Mouse (Mus musculus): ENCODE measurements around the gene Ppp1r9a. TPM values are rescaled to one million over a fixed set of nuclear protein-coding genes. Genes with fewer than 3 reads are reported as not detected.

Gene Ppp1r9a
- polyA plus RNA-seq, 1 experiment from 2014 or later, result 19.0 TPM

DNA sequence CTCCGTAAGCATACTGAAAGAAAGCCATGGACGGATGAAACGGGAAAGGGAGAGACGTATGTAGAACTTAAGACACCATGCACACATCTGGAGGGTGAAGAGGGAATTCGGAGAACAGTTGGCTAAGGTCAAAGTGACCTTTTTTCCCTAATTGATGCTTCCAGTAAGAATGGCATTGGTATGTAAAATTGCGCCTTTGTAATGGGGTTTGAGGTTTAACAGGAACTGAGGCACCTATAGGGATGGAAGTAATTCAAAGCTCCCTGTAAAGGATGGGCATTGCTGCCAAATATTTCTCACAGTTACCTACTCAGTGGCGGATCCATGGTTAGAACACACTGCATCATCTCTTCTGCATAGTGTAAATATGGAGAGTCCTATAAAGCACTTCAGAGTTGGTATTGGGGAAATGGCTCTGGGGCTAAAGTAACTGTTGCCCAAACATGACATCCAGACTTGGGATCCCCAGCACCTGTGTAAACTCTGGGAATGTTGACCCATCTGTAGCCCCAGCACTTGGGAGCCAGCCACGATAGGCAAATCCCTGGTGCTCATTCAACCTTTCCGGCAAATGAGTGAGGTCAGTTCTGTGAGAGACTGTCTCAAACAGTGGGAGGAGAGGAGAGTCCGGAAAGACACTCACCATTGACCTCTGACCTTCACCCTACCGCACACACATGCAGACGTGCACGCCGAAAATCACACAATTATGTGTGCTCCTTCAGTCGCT, 216.6 kb downstream of the Ppp1r9a start:
- Histone ChIP-seq H3K9ac (no peak overlapping the region), H3K4me3 (replicated peaks) (no peak overlapping the region)
- WGBS, result 81% methylated on average over 15 of the region's 15 CpGs

DNA sequence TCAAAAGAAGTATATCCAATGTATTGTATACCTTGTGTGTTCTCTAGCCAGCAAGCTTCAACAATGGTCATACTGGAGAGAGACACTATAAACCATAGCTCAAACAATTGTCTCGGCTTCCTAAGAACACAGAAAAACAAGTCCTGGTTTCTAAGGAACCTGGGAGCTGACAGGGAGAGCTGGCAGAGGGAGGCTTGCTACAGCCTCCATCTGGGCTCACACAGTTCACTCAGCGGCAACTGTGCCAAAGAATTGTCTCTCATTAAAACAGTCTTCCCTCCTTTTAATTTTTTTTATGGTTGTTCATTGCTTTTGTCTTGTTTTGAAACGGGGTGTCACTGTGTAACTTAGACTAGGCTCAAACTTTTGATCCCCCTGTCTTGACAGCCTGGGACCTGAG, 217.5 kb downstream of the Ppp1r9a start:
- Histone ChIP-seq H3K27ac (no peak overlapping the region), H3K9me3 (replicated peaks) (no peaks in the 10 kb centered on the region), H3K4me2 (no peak overlapping the region), H3K4me1 (no peaks in the 10 kb centered on the region), H3K4me3 (replicated peaks) (no peak overlapping the region), H3K9ac (no peak overlapping the region), H3K27me3 (no peaks in the 10 kb centered on the region), H3K36me3 (peaks cover 8% of the 10 kb centered on the region; the same call in 1 of the 2 replicates)
- 51% methylated on average over 3 of the region's 3 CpGs for WGBS
- ATAC-seq (replicated peaks; ENCODE audit: low FRiP score), result no peak

More for the DNA sequence above, 216.6 kb downstream of the Ppp1r9a start:
- ATAC-seq (replicated peaks; ENCODE audit: low FRiP score), result no peak
- H3K27me3 ChIP-seq, result no peaks in the 10 kb centered on the region
- H3K4me1 ChIP-seq, result no peaks in the 10 kb centered on the region
- no peak overlapping the region for H3K27ac ChIP-seq
- no peaks in the 10 kb centered on the region for H3K9me3 ChIP-seq (replicated peaks)
- no peak overlapping the region for H3K4me2 ChIP-seq
- H3K36me3 ChIP-seq, result peaks cover 8% of the 10 kb centered on the region; the same call in 1 of the 2 replicates

DNA sequence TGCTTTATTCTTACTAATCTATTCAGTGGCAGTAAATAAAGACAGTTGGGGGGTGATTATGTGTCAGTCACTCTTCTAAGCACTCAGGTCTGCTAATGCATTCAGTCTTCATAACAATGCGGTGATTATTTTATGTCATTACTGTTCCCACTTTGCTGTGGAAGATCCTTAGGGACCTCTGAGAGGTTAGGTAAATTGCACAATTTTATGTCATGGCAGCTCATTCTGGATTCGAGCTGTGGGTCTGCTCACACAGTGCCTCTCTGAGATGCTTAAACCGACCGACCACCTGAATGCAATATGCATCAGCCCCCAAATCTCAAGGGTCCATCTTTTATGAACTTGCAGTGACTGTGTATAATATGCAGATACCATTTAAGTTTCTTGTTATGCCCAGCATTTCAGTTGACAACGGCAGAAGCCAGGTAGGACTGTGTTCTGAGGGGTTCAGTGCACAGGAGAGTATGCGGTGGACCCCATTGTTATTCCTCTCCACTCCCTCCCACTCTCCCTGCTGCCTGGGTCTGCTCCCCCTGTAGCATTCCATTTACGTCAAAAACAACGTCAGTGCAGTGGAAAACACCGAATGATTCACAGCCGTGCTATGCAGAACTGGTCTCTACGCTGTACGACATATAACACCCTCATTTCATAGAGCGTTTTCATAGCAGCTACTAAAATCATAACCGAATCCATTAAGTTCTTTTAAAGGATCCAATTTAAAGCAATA, 226.8 kb downstream of the Ppp1r9a start:
- 0 out of 2 replicates have a peak, but pooled peaks cover 2% of the 10 kb centered on the region for H3K36me3 ChIP-seq

DNA sequence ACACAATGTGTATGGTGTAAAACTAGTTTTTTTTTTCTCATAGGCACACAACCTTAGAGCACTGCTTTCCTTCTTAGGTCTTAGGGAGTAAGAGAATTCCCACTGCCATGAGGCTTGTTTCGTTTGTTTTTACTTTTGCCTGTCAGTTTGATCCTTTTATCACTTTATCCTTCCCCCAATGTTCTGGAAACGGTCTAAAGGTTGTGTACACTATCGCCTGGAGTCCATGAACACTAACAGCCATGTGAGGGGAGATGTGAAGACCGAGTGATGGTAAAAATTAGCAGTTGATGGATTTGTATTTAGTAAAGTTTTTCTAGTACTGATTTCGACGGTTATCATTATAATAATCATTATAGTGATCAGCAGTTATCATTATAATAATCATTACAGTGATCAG, 232.3 kb downstream of the Ppp1r9a start:
- Histone ChIP-seq H3K27me3 (no peaks in the 10 kb centered on the region), H3K9me3 (replicated peaks) (no peaks in the 10 kb centered on the region), H3K27ac (no peak overlapping the region), H3K9ac (no peak overlapping the region), H3K4me3 (replicated peaks) (no peak overlapping the region), H3K36me3 (0 out of 2 replicates have a peak, but pooled peaks cover 9% of the 10 kb centered on the region), H3K4me2 (no peak overlapping the region), H3K4me1 (peaks cover 25% of the 10 kb centered on the region)
- WGBS, result 58% methylated on average over 6 of the region's 6 CpGs
- no peak for ATAC-seq (replicated peaks; ENCODE audit: low FRiP score)

More for the DNA sequence above, 226.8 kb downstream of the Ppp1r9a start:
- Histone ChIP-seq H3K4me3 (replicated peaks) (no peak overlapping the region), H3K4me1 (no peaks in the 10 kb centered on the region), H3K27ac (no peak overlapping the region), H3K27me3 (no peaks in the 10 kb centered on the region), H3K4me2 (no peak overlapping the region), H3K9me3 (replicated peaks) (no peaks in the 10 kb centered on the region), H3K9ac (no peak overlapping the region)
- ATAC-seq (replicated peaks; ENCODE audit: low FRiP score), result no peak
- WGBS, result 85% methylated on average over 14 of the region's 14 CpGs

DNA sequence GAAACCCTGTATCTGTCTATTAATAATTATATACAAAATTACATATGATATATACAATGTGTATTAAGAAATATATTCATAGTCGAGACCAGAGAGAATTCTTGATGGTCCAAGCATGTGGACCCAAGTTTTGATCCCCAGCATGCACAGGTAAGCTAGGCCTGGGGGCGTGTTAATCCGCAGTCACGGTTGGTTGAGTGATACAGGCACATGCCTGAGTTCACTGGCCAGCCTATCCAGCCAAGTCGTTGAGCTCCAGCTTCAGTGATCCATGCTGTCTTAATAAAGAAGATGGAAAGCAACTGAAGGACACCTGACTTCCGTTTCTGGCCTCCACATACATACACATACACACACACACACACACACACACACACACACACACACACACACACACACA, 233.3 kb downstream of the Ppp1r9a start:
- Histone ChIP-seq H3K9me3 (replicated peaks) (no peaks in the 10 kb centered on the region), H3K4me3 (replicated peaks) (no peak overlapping the region), H3K27ac (no peak overlapping the region), H3K36me3 (0 out of 2 replicates have a peak, but pooled peaks cover 9% of the 10 kb centered on the region), H3K4me1 (peaks cover 29% of the 10 kb centered on the region), H3K27me3 (no peaks in the 10 kb centered on the region), H3K9ac (no peak overlapping the region), H3K4me2 (no peak overlapping the region)
- ATAC-seq (replicated peaks; ENCODE audit: low FRiP score), result no peak
- 57% methylated on average over 6 of the region's 6 CpGs for WGBS

DNA sequence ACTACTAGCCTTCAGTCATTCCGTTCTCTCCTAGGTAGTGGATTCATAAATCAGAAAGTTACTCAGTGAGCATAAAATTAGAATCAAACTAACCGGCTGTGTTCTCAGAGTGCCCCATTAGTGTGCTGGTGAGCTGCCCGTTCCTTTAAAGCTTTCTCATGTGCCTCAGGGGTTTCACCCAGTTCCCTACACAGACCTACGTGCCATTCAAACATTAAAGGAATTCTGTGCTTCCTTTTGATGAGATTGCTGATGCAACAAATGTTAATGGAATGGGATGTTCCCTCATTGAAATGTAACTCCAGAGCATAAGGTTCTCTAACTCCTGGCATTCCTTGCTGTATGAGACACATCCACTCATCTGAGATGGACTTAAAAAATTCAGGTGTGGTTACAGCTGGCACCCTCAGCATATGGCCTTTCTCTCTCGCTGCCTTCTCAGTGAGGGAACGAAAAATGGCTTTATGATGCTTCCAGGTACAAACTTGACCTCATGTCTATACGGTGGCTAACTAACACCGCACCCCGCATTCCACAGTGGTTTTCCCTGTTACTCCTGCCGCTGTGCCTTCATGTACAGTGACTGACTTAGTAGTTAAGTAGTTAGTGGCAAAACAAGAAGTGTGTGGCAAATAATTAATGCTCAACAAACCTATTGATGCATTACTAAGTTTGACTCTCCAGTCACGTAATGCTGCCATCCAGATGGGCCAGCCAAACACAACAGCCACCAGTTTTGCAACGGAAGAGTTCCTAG, 236.3 kb downstream of the Ppp1r9a start:
- Histone ChIP-seq H3K27me3 (no peaks in the 10 kb centered on the region), H3K9me3 (replicated peaks) (no peaks in the 10 kb centered on the region), H3K36me3 (0 out of 2 replicates have a peak, but pooled peaks cover 9% of the 10 kb centered on the region), H3K4me1 (peaks cover 29% of the 10 kb centered on the region), H3K27ac (0 out of 2 replicates have a peak overlapping the region, but pooled peaks have one; percentile 25), H3K4me3 (replicated peaks) (no peak overlapping the region), H3K4me2 (peak overlapping the region; percentile 27; the same call in 1 of the 2 replicates), H3K9ac (no peak overlapping the region)
- 61% methylated on average over 12 of the region's 12 CpGs for WGBS
- peak; percentile 61 for ATAC-seq (replicated peaks; ENCODE audit: low FRiP score)

DNA sequence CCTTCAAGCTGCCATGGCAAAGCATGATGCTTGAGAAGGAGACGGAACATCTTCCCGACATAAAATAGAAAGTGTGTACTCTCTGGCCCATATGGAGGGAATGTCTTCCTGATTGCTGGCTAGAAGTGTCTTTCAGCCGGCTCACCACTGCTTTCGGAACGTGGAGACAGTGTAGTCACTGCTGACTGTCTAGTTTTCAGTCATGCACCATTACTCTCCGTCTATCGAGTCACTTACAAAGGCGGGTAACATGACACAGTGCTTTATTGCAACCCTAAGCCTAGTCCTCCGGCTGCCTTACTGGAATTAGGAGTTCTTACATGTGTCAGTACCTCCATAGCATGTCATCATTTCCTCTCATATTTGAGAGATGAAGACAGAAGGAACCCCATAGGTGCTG, 236.9 kb downstream of the Ppp1r9a start:
- ATAC-seq (replicated peaks; ENCODE audit: low FRiP score), result peak; percentile 85
- Histone ChIP-seq H3K36me3 (0 out of 2 replicates have a peak, but pooled peaks cover 6% of the 10 kb centered on the region), H3K9me3 (replicated peaks) (no peaks in the 10 kb centered on the region), H3K27me3 (no peaks in the 10 kb centered on the region), H3K4me3 (replicated peaks) (no peak overlapping the region), H3K9ac (no peak overlapping the region), H3K4me1 (peaks cover 29% of the 10 kb centered on the region), H3K4me2 (peak overlapping the region; percentile 27; the same call in 1 of the 2 replicates), H3K27ac (0 out of 2 replicates have a peak overlapping the region, but pooled peaks have one; percentile 25)
- 41% methylated on average over 9 of the region's 9 CpGs for whole genome bisulfite sequencing

DNA sequence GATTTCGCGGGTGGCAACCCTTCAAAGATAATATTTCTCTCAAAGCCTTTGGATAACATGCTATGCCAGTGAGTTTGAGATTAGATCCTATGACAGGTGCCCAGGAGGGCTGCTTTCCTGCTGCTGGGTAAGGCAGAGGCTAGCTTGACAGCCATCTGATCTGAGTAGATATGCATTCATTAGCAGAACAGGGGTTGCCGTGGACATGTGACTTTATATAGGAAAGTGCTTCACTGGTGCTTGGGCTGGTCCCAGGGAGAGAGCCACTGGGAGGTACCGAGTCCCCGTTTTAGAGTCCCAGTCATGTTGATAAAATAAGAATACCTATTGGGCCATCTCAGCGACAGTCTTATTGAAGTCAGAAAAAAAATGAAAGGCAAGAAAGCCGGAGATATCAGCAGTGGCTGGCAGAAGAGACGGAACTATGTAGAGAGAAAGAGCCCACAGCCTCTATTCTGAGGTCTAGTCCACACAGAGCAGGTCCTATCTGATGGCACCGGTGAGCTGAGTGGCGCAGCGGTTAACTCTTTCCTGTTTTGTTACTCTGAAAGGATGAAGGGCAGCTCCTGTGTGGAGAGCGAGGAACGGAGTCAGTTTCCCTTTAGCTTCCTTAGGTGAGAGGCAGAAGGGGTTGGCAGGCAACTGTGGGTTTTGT, 244.9 kb downstream of the Ppp1r9a start:
- no peaks in the 10 kb centered on the region for H3K9me3 ChIP-seq (replicated peaks)
- H3K4me3 ChIP-seq (replicated peaks), result no peak overlapping the region
- H3K9ac ChIP-seq, result no peak overlapping the region
- no peaks in the 10 kb centered on the region for H3K36me3 ChIP-seq
- WGBS, result 77% methylated on average over 13 of the region's 13 CpGs
- H3K27me3 ChIP-seq, result no peaks in the 10 kb centered on the region
- no peak overlapping the region for H3K27ac ChIP-seq
- no peak overlapping the region for H3K4me2 ChIP-seq
- peaks cover 17% of the 10 kb centered on the region for H3K4me1 ChIP-seq
- no peak for ATAC-seq (replicated peaks; ENCODE audit: low FRiP score)

DNA sequence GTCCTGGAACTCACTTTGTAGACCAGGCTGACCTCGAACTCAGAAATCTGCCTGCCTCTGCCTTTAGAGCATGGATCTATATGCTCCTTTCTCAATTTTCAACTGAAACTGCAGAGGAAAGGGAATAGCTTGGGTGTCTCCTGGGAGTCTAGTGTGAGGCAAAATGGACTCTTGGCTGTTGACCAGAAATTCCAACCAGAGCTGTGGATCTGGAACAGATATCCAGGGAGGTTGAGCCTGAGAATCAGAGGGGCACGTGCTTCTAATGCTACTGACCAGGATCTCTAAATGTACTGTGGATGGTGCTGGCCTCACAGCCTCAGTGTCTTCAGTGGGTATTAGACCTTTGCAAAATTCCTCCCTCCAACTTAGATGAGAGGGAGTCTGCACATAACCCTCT, 247.2 kb downstream of the Ppp1r9a start:
- Histone ChIP-seq H3K27me3 (no peaks in the 10 kb centered on the region), H3K9ac (no peak overlapping the region), H3K9me3 (replicated peaks) (no peaks in the 10 kb centered on the region), H3K36me3 (no peaks in the 10 kb centered on the region; the same call in 1 of the 2 replicates), H3K4me3 (replicated peaks) (no peak overlapping the region), H3K27ac (no peak overlapping the region), H3K4me1 (peaks cover 17% of the 10 kb centered on the region), H3K4me2 (no peak overlapping the region)
- 70% methylated on average over 2 of the region's 2 CpGs for WGBS
- no peak for ATAC-seq (replicated peaks; ENCODE audit: low FRiP score)

DNA sequence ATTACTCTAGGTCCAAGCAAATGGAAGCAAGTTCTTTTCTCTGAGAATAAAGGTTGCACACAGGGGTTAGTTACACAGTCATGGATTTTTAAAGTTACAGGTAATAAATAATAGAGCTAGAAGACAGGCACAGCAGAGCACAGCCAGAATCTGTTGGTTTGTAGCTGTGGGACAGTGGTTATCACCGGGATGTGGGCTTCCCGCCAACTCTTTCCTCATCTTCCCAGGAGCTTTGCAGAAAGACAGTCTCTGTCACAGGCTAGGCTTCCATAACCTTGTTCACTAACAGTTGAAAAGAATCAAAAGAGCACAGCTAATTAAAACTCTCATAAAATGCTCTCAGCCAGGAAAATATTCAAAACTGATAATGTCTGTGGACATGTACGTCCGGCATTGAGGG, 248.5 kb downstream of the Ppp1r9a start:
- Histone ChIP-seq H3K36me3 (peaks cover 3% of the 10 kb centered on the region), H3K9me3 (replicated peaks) (no peaks in the 10 kb centered on the region), H3K4me2 (no peak overlapping the region), H3K4me1 (peaks cover 17% of the 10 kb centered on the region), H3K9ac (no peak overlapping the region), H3K27ac (peak overlapping the region; percentile 32; the same call in 1 of the 2 replicates), H3K4me3 (replicated peaks) (no peak overlapping the region), H3K27me3 (no peaks in the 10 kb centered on the region)
- ATAC-seq (replicated peaks; ENCODE audit: low FRiP score), result 0 out of 2 replicates have a peak, but pooled peaks have one; percentile 34
- WGBS, result 57% methylated on average over 4 of the region's 4 CpGs

DNA sequence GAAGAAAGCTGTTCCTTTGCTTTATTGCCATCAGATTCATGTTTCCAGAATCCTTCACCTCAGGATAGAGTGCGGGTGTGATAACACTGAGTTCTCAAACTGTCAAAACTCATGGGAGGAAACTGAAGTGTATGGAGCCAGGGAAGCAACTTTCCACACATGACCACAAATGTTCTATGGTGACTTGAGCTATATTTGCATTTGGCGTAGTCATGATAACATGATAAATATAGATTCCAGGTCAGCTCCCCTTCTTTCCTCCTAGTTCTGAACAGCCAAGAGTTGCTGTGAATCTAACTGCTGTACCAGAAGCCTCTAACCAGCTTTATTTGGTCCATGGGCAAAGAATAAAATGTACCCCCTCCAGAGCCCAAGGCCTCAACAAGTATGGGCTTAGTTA, 249.5 kb downstream of the Ppp1r9a start:
- no peak overlapping the region for H3K4me2 ChIP-seq
- H3K9me3 ChIP-seq (replicated peaks), result no peaks in the 10 kb centered on the region
- H3K27ac ChIP-seq, result no peak overlapping the region
- peaks cover 17% of the 10 kb centered on the region for H3K4me1 ChIP-seq
- H3K36me3 ChIP-seq, result peaks cover 3% of the 10 kb centered on the region
- no peak for ATAC-seq (replicated peaks; ENCODE audit: low FRiP score)
- no peak overlapping the region for H3K4me3 ChIP-seq (replicated peaks)
- WGBS, result 56% methylated on average over 2 of the region's 2 CpGs
- no peaks in the 10 kb centered on the region for H3K27me3 ChIP-seq
- H3K9ac ChIP-seq, result no peak overlapping the region
